Mouse (Mus musculus): ENCODE measurements around the gene B3galt1.

Gene B3galt1

DNA sequence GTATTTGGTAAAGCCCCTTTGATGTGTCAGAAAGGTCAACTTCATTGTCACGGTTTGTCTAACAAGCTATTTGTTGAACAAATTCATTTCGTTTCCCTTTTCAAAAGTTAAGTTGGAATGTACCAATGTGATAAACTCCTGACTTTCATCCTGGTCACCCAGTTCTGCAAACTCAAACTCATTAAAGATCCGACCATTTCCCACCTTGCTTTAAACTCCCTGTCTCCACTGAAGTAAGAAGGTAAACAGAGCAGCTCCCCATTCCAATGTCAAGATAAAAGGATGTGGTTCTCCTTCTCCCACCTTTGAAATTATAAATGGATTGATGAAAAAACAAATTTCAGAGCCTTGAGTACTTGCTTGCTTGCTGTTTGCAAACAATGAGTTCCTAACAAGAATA, 487.6 kb downstream of the B3galt1 start:
- DNase-seq (ENCODE audit: low spot score in 2 of 2) = no peak

- no peak for DNase-seq (ENCODE audit: low spot score in 2 of 2)
These were observed 495.7 kb downstream of the B3galt1 start for GRCm38 (mm10) chr2:68061341-68061740.

DNA sequence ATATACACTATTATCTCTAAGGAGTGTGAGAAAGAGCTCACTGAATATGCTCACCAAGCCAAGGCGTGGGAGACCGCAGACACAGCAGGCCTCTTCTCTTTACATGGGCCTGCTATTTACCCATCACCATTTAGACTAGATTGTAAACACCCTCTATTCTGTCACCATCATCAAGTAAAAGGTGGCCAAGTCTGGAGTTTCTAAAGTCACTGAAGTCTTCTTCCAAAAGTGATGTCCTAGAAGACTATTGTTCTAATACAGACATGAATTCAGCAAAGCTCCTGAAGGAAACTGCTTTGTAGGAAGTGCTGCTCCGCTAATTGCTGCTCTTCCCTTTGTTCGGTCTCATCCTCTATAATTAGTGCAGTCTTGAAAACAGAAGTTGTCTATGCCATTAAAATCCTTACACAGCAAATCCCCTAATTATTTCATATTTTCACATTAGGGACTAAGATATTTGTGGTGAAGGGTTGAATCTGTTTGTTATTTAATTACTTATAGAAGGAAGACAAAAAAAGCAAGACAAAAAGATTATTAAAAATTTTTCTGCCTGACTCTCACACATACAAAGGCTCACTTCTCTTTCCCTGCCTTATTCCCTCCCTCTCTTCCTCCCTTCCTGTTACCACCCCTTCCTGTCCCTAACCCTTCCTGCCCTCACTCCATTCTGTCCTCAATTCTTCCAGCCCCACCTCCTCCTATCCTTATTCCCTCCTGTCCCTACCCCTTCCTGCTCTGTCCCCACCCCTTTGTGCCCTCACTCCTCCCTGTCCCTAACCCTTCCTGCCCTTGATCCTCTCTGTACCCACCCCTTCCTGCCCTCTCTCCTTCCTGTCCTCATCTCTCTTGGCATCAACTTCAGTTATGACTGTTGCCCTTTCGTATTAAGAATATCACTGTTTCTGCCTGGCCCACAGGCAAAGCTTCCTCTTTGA, 514.0 kb downstream of the B3galt1 start:
- no peak for DNase-seq (ENCODE audit: low spot score in 2 of 2)

DNA sequence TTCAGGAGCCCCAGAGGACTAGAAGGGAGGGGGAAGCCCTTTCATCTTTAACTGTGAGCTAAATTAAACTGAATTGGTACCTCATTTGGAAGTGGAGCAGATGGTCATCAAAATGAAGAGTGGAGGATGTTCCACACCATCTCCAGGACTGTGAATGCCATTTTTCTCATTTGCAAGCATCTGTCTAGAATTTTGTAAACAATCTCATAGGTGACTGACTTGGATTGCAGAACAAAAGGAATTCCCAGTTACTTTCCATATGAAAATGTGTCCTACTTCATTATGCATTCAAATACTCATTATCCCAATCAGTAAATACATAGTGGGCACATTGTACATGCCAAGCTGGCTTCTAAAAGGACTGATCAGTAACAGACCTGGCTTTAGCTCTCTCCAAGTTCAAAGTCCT, 515.2 kb downstream of the B3galt1 start:
- no peak for DNase-seq (ENCODE audit: low spot score in 2 of 2)

DNA sequence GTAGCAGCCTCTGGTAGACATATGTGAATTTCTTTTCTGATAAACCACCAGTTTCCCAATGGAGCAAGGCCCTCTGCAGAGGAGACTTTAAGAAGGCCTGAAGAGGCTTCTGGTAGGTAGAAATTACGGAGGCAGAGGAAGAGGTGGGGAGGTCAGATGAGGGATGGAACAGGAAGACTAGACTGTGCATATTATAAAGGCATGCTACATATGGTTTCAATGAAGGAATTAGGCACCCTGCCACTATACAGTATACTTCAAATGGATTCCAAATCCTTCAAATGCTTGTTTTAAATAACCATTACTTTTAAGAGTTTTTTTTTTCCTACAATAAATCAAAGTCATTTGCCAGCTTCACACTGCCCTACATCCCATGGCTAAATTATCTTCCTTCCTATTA, 518.8 kb downstream of the B3galt1 start:
- DNase-seq (ENCODE audit: low spot score in 2 of 2) = no peak

GRCm38 (mm10) chr2:68086101-68086500, 520.4 kb downstream of the B3galt1 start:
- DNase-seq (ENCODE audit: low spot score in 2 of 2) = no peak

DNA sequence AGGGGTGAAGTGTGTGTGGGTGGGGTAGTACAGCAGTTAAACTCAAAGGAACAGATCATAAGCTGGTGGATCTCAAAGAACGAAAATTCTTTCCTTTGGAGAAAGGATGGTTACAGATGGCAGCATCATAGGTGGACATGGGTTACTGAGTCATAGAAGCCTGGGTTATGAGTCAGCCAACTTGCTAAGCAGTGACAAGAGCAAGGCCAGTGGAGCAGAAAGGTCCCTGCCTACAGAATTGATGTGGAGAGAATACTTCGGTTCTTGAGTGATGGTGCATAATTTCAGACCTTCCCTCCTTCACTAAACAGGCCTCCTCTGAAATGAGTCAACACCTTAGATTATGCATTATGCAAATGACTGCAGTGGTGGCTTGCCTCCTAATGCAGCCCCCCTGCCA, 525.9 kb downstream of the B3galt1 start:
- DNase-seq (ENCODE audit: low spot score in 2 of 2) = no peak

GRCm38 (mm10) chr2:68104641-68105040, 539.0 kb downstream of the B3galt1 start:
- DNase-seq (ENCODE audit: low spot score in 2 of 2) = no peak

- DNase-seq (ENCODE audit: low spot score in 2 of 2) = no peak
These were observed 552.4 kb downstream of the B3galt1 start for GRCm38 (mm10) chr2:68118076-68118475.

DNA sequence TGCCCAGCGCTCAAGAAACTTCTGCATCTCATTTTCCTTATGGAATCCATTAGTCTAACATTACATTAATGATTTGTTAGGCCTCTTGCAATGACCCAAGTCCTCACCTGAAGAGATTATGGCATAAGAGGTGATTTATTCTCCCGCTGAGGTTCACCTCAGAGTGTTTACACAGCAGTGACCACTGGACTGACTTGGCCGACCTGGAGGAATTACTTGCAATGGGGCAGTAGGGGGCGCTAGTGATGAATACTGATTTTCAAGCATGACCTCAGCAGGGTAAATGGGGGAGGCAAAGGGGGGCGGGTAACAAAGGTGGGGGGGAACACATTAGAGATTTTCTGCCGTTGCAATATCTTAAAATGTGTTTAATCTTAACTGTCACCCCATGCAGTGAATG, 559.1 kb downstream of the B3galt1 start:
- no peak for DNase-seq (ENCODE audit: low spot score in 2 of 2)

DNA sequence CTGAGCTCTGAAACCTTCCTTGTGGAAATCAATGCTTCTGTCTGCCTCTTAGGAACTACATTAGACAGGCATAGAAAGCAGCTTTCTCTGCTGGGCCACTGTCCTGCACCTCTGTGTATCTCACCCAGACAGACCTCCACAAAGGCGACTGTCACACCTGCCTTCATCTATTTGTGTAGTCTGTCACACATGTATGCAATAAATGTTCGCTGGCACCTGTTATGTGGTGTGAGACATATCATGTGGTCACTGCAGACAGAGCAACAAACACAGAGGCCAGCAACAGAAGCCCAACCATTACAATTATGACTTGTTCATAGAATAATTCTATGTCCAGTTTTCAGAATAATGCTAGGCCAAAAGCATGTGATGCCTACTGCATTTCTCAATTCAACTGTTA, 575.4 kb downstream of the B3galt1 start:
- DNase-seq (ENCODE audit: low spot score in 2 of 2) = no peak

DNA sequence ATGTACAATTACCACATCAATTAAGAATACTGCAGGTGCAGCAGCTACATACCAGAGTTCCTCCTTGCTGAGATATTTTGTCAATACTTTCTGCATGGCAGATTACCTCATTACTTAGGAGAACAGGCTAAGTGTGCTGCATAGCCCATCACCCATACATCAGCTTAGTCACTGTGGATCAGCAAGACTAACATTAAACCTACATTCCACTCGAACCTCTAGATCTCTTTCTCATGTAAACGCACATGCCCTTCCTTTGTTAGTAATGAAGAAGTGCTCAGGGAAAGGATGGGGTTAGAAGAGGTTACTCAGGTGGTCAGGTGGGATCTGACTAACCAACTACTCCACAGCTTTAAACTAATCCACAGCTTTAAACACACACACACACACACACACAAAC, 577.6 kb downstream of the B3galt1 start:
- no peak for DNase-seq (ENCODE audit: low spot score in 2 of 2)

DNA sequence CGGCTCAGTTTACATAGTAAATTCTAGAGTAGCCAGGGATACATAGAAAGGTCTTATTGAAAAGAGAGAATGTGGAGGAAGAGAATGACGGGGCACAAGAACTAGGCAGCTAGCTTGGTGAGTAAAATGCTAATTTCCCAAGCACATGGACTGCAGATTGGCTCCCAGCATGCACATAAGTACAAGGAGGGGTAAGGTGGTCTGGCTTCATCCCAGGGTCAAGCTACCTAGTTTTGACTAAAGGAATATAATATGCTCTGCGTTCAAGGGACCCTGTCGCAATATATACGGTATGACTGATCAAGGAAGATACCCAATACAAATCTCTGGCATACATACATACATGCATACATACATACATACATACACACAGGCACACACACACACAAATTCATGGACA, 594.1 kb downstream of the B3galt1 start:
- DNase-seq (ENCODE audit: low spot score in 2 of 2) = no peak

DNA sequence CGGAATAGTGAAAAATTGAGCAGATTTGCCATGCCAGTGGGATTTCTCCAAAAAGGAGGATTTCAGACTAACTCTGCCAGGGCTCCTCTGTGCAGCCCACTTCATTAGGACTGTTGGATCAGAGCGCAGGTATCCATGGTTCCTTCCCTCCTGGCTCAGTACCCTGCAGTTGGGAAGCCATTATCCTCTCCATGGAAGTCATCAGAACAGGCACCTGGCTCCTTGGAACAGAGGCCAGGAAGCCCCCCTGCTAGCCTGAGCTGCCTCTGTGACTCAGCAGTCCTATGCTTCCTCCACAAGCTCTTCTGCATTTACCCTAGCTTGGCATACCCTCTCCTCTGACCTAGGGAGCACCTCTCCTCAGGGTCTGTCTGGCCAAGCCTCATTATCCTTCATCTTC, 594.9 kb downstream of the B3galt1 start:
- DNase-seq (ENCODE audit: low spot score in 2 of 2) = no peak

DNA sequence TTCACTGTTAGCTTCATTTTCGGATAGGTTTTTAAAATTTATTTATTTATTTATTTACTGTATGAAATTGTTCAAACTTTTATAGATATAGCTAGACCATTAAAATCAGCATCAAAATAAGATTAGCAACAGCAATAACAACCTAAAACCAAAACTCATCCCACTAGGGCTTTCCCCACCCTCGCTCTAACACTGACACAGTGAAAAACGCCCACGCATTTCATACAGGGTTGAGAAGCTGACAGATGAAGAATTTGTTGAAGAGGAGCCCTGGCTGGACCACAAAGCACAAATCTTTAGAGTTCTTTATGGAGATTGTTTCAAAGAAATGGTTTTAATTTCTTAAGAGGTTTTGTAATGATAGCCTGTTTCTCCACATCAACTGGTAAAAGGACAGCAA, 596.3 kb downstream of the B3galt1 start:
- no peak for DNase-seq (ENCODE audit: low spot score in 2 of 2)

DNA sequence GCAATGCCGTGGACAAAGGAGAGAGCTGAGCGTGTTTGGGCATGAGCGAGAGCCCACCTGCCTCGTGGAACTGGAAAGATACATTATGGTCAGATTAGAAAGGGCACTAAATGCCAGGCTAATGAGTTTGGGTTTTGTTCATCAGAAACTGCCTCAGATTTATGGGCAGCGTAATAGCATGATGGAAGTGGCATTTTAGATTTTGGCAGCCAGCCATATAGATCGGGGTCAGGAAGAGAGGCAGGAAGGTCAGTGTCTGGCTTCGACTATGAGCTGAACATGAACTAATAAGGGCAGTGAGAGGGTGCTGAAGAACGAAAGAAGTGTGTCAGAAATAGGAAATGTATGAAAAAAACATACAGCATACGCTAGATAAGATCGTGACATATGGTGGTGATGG, 605.6 kb downstream of the B3galt1 start:
- no peak for DNase-seq (ENCODE audit: low spot score in 2 of 2)

All from right cerebral cortex, postnatal 10 days (tissue).